Mouse (Mus musculus) lung, adult 2 months (tissue): ENCODE data around the gene Olfr412. TPM values are rescaled to one million over a fixed set of nuclear protein-coding genes. Genes with fewer than 3 reads are reported as not detected.

Experiments used
- DNase-seq: peaks from one replicate; pipeline ENCODE4 v3.0.0; 2022
- H3K4me1 ChIP-seq: fragments of 200-500 bp; 2 replicates; pipeline ENCODE4 v1.6.1; 2011; ENCODE audit warnings: low read length; ENCODE audit not compliant: control insufficient read depth, insufficient read depth
- H3K4me3 ChIP-seq: fragments of 200-500 bp; replicated peaks from 2 replicates; pipeline ENCODE3; 2011; ENCODE audit warnings: low read depth, mild to moderate bottlenecking, control low read depth, low read length; ENCODE audit errors: extremely low read depth
- CTCF ChIP-seq: fragments of 200-500 bp; IDR thresholded peaks from 2 replicates; pipeline ENCODE4 v1.5.1; 2011; ENCODE audit warnings: mild to moderate bottlenecking, low read length, control low read depth; ENCODE audit not compliant: insufficient read depth
- POLR2A ChIP-seq: fragments of 200-500 bp; IDR thresholded peaks from 2 replicates; pipeline ENCODE4 v1.6.1; 2011; ENCODE audit warnings: low read depth, mild to moderate bottlenecking, control low read depth, low read length, borderline replicate concordance; ENCODE audit errors: extremely low read depth
- WGBS: fragments of 180-500 bp; shearing (Covaris S2); methylation state at CpG from one replicate; pipeline ENCODE4 v1.1.7; 2018; 5-methylcytosine and 5-hydroxymethylcytosine counted together
- polyA plus RNA-seq: library from polyadenylated mRNA; depleted of rRNA; stranded (reverse); fragments of >200 nt; gene quantifications from 2 replicates; pipeline ENCODE4 v1.2.3, GENCODE M21; 2012

The Olfr412 gene
- polyA plus RNA-seq, 1 experiment = not detected

GRCm38 (mm10) chr11:74387203-74387602, 25.3 kb downstream of the Olfr412 start:
- no peak for DNase-seq
- Histone ChIP-seq H3K4me1 (no peaks in the 10 kb centered on the region), H3K4me3 (no peak overlapping the region)
- WGBS = 70% methylated on average over 5 of the region's 5 CpGs
- TF ChIP-seq POLR2A (no peak), CTCF (no peak)

DNA sequence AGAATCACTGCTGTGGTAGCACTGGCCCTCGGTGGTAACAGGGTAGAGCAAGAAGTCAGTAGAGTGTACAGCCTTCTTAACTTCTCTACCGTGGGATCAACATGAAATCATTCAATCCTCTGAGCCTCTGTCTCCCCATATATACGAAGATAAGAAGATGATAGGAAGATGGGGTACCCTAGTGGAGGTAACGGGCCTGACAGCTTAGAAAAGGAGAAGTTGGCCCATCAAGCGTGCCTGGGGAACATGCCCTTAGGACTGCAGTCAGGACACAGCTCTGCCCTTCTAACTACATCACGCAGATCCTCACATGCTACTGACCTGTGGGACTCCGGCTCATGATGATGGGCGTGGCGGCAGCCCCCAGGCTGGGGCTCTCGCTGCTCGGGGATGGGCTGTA, 30.0 kb downstream of the Olfr412 start:
- 83% methylated on average over 11 of the region's 11 CpGs for WGBS
- Histone ChIP-seq H3K4me1 (no peaks in the 10 kb centered on the region), H3K4me3 (no peak overlapping the region)
- TF ChIP-seq CTCF (no peak), POLR2A (no peak)
- no peak for DNase-seq

- TF ChIP-seq CTCF (no peak), POLR2A (no peak)
Measured at GRCm38 (mm10) chr11:74392903-74393302, 31.0 kb downstream of the Olfr412 start.

GRCm38 (mm10) chr11:74393489-74393888, 31.6 kb downstream of the Olfr412 start:
- TF ChIP-seq CTCF = no peak
- no peak for TF ChIP-seq POLR2A
- no peak for DNase-seq
- no peak overlapping the region for H3K4me3 ChIP-seq
- no peaks in the 10 kb centered on the region for H3K4me1 ChIP-seq
- 64% methylated on average over 5 of the region's 5 CpGs for WGBS

More at GRCm38 (mm10) chr11:74392903-74393302, 31.0 kb downstream of the Olfr412 start:
- no peak for DNase-seq
- no peaks in the 10 kb centered on the region for H3K4me1 ChIP-seq
- 76% methylated on average over 6 of the region's 6 CpGs for WGBS
- H3K4me3 ChIP-seq = no peak overlapping the region

DNA sequence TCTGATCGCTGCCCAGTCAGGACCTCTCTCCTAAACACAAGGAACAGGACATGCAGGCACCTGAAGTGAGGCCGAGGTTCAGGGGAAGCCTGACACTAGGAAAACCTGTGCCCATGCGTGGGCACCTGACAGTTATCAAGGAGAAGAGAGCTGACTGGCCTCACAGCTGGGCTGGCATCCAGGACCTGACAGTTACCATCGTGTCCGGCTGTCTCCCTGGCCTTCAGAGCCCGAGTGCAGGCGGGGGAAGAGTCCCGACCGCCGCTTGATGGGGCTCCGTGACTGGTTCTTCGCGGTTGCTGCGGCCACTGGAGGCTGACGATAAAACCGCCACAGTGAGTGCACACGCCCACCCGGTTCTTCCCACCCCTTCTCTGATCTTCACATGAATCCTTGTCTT, 33.7 kb downstream of the Olfr412 start:
- Histone ChIP-seq H3K4me1 (no peaks in the 10 kb centered on the region), H3K4me3 (no peak overlapping the region)
- no peak for DNase-seq
- 88% methylated on average over 18 of the region's 18 CpGs for WGBS
- TF ChIP-seq POLR2A = no peak
- TF ChIP-seq CTCF = no peak

DNA sequence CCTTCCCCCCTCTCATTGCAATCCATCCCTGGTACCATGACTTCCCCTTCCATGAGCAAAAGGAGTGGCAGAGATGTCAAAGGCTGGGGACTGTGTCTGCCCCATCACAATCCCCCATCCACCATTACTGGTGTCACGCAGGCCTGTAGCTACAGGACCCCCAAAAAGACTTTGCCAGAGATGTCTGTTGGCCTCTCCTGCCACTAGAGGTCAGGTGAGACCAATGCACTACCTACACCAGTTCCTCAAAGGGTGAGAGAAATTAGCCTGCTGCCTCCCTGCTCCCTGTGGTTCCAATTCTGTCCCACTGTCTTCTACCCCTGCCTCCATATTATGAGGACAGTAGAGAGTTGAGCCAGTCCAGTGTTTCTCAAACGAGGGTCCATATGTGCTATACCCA, 40.3 kb downstream of the Olfr412 start:
- no peak for DNase-seq
- peak; percentile 41; the same call in 1 of the 2 replicates for TF ChIP-seq CTCF
- no peak for TF ChIP-seq POLR2A
- Histone ChIP-seq H3K4me3 (no peak overlapping the region), H3K4me1 (no peaks in the 10 kb centered on the region)
- WGBS = 42% methylated on average over 2 of the region's 2 CpGs

DNA sequence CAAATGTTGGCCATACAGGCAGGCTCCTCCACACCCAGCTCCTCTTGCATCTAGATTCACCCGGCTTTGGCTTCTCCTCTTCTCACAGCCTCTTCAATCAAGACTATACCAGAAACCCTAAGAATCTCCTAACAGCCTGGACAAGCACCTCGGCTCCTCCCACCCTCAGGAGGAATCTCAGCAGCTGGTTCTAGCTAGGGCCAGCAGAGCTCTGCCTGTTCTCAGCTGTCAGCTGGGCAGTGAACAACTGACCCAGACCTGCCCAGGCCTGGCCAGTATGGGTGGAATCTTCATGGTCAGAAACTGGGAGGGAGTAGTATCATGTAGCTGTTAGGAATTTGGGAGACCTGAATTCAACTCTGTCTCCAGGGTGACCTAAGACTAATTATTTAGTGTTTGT, 42.3 kb downstream of the Olfr412 start:
- Histone ChIP-seq H3K4me1 (no peaks in the 10 kb centered on the region; the same call in 1 of the 2 replicates), H3K4me3 (no peak overlapping the region)
- WGBS = 36% methylated on average over 2 of the region's 2 CpGs
- no peak for DNase-seq
- TF ChIP-seq POLR2A (no peak), CTCF (no peak)

DNA sequence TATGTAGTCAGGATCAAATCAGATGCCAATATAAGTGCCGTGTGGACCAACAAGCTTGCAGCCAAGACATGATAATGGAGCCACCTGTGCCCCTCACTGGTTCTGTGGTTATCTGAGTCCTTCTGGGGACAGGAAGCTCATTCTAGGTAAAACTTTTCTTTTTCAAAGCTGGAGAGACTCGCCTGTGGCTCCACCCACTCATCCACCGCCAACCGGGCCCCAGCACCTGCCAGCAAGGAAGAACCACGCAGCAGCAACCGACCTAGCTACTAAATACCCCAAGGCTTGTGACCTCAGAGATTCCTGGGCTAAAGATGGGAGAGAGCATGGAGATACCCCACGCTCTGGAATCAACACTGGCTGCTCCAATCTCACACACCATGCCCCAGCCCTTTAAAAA, 43.3 kb downstream of the Olfr412 start:
- DNase-seq = no peak

DNA sequence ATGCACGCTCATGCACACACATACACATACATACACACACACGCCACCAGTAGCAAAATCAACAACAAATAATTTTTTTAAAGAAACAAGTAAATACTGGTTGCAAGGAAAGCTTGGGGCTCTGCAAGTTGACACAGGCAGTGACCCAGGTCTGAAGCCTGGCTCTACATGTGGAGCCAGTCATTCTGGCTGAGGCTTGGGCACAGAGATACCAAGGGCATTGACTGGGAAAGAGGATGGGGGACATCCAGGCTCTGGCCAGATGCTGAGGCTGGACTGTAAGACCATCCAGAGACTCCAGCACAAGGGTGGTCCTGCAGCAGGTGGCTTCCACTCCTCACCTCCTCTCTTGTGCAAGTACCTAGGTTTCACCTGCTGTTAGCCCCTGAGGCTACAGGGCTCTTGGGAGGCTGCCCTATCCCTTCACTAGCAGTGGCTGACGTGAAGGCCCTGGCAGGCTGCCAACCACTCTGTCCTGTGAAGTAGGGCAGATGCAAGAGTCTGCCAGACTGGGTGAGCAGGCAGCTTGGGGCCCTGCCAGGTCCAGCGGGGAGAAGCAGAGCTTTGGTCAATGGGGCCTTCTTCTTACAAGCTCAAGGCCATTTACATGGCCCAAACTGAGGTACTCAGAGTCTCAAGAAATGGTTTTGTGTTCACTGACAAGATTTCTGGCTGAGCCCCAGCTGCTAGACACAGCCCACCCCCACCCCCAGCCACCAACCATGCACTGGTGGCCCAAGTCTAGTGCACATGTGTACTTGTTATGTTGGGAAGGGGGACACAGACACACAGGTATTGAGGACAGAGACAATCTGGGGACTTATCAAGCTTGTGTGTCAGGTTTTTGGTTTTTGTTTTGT, 46.9 kb downstream of the Olfr412 start:
- 56% methylated on average over 4 of the region's 4 CpGs for WGBS
- peak; percentile 77 for DNase-seq
- no peak for TF ChIP-seq POLR2A
- TF ChIP-seq CTCF = no peak
- H3K4me1 ChIP-seq = no peaks in the 10 kb centered on the region; the same call in 1 of the 2 replicates
- no peak overlapping the region for H3K4me3 ChIP-seq

More for the DNA sequence above, 43.3 kb downstream of the Olfr412 start:
- TF ChIP-seq CTCF (no peak), POLR2A (no peak)
- no peak overlapping the region for H3K4me3 ChIP-seq
- H3K4me1 ChIP-seq = no peaks in the 10 kb centered on the region; the same call in 1 of the 2 replicates
- WGBS = 69% methylated on average over 7 of the region's 7 CpGs

GRCm38 (mm10) chr11:74409447-74409754, 47.5 kb downstream of the Olfr412 start:
- H3K4me1 ChIP-seq = no peaks in the 10 kb centered on the region; the same call in 1 of the 2 replicates
- no peak for DNase-seq
- 74% methylated on average over 5 of the region's 5 CpGs for WGBS
- no peak for TF ChIP-seq CTCF
- TF ChIP-seq POLR2A = no peak
- H3K4me3 ChIP-seq = no peak overlapping the region

GRCm38 (mm10) chr11:74409757-74410174, 47.9 kb downstream of the Olfr412 start:
- DNase-seq = no peak

More at GRCm38 (mm10) chr11:74409757-74410174, 47.9 kb downstream of the Olfr412 start:
- TF ChIP-seq POLR2A (no peak), CTCF (no peak)
- Histone ChIP-seq H3K4me1 (no peaks in the 10 kb centered on the region; the same call in 1 of the 2 replicates), H3K4me3 (no peak overlapping the region)
- 51% methylated on average over 4 of the region's 4 CpGs for WGBS
